Mouse (Mus musculus) central nervous system, embryonic 18 days (tissue): Measurements from ENCODE around the gene Pde1c. TPM values are rescaled to one million over a fixed set of nuclear protein-coding genes. Genes with fewer than 3 reads are reported as not detected.

Source experiments
- polyA plus RNA-seq: library from polyadenylated mRNA; depleted of rRNA; stranded (reverse); fragments of >200 nt; gene quantifications from 2 replicates; pipeline ENCODE4 v1.2.3, GENCODE M21; 2012; rRNA removed

Gene Pde1c
- polyA plus RNA-seq: 8.0 and 11.8 TPM in 2 replicates

DNA sequence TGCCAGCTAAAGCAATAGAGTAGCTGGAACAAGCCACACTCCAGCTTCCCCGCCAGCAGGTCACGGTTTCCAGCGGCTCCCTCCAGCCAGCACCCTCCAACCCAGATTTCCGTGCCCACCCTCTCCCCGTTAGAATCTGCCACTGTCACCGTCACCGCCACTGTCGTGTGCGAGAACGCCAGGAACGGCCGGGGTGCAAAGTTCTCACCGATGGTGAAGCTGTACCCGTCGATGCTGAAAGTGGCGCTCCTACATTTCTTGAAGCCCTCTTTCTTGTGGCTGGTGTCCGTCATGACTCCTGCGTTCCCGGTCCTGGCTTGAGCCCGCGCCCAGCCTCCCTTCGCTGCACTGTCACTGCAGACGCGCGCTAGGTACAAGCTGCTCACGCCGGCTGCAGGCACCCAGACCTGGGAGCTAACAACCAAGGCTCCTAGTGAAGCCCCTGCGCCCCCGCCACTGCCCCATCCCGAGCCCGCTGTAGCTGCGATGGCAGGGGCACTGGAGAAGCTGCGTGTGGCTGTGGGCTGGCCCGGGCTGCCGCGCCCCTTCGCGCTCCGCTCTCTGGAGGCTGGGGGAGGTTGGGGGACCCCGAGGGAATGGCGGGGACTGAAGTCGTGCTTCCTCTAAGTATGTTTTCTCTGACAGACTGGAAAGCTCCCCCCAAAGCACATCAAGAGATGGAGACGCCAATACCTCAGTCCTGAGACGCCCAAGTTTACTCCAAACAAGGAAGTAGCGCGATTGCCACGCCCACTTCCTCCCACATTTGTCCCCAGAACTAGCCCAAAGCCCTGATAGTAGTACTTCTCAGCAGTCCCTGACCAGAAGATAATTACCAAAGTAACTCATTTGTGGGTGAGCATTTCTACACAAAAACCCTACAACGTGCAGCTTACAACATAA lies at the start of gene Pde1c:
Gene Pde1c (minus strand): TSS at position 634 of the 903 bp plus-strand sequence.

Other genes with a start within 250 kb of the Pde1c start
- 80.3 and 86.1 TPM in 2 replicates for gene Lsm5, start 135.6 kb upstream of the Pde1c start, polyA plus RNA-seq
- gene Avl9, start 145.8 kb upstream of the Pde1c start, polyA plus RNA-seq: 27.0 and 28.4 TPM in 2 replicates
- 31.6 and 32.6 TPM in 2 replicates for gene Kbtbd2, start 228.7 kb upstream of the Pde1c start, polyA plus RNA-seq